Mouse (Mus musculus): Measurements from ENCODE around the gene Anxa10. TPM values are rescaled to one million over a fixed set of nuclear protein-coding genes. Genes with fewer than 3 reads are reported as not detected.

Anxa10 gene
- polyA plus RNA-seq (2012; fragmentation: generic; extraction: Trizol) = not detected

DNA sequence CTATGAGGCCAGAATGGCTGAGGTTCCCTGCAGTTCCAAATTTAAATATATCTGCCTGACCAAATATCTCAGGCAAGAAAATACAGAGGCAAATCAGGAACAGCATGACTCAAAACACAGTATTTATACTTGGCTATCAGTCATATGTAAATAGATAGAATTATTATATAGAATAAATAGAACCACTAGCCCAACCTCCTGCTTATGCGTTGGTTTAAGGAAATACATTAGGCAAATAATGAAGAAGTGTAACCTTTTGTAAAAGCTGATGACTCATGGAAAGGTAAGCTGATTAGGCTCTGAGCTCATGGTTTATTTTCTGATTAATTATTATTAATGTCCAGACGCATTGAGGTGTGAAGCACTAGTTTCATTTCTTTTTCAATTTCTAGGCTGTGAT is at the start of gene Anxa10:
Gene Anxa10, minus strand, starts transcription at position 53 of the 400 bp plus-strand sequence.
- no peak within 1 kb of the TSS for H3K4me2 ChIP-seq (ENCODE audit: low read depth)
- no peaks in the 10 kb centered on the region for H3K27me3 ChIP-seq (ENCODE audit: control insufficient read depth, insufficient read depth, insufficient read length)
- no peaks in the 10 kb centered on the region for H3K36me3 ChIP-seq (ENCODE audit: control insufficient read depth, insufficient read depth)
- no peak for TF ChIP-seq CEBPB (IDR thresholded peaks at IDR 0.05; ENCODE audit: insufficient read depth, poor library complexity, severe bottlenecking)
- no peak for TF ChIP-seq TCF12 (IDR thresholded peaks at IDR 0.05; ENCODE audit: insufficient read depth, poor library complexity, severe bottlenecking)
- no peak for TF ChIP-seq SRF (IDR thresholded peaks at IDR 0.05; ENCODE audit: control insufficient read depth, insufficient read length, low read depth)
- no peak for TF ChIP-seq MYOG (IDR thresholded peaks at IDR 0.05; ENCODE audit: control insufficient read depth in 1 of 3, insufficient read depth in 1 of 3, insufficient read length in 2 of 3, low read depth in 2 of 3)
- no peak for TF ChIP-seq REST (IDR thresholded peaks at IDR 0.05; ENCODE audit: insufficient read depth, insufficient read length)
- no peak for TF ChIP-seq POLR2AphosphoS2 (IDR thresholded peaks at IDR 0.05; ENCODE audit: insufficient read length, low read depth)
- no peak for TF ChIP-seq E2F4 (IDR thresholded peaks at IDR 0.05; ENCODE audit: insufficient read depth)
- no peak for TF ChIP-seq TCF3 (IDR thresholded peaks at IDR 0.05; ENCODE audit: insufficient read length, low read depth)
- no peak for TF ChIP-seq MAX (IDR thresholded peaks at IDR 0.05; ENCODE audit: low read depth)
- TF ChIP-seq MYOD1 (IDR thresholded peaks at IDR 0.05; ENCODE audit: control insufficient read depth in 1 of 3, insufficient read length in 2 of 3, low read depth in 2 of 3) = no peak
- TF ChIP-seq USF1 (IDR thresholded peaks at IDR 0.05; ENCODE audit: low read depth) = no peak
- TF ChIP-seq POLR2A (IDR thresholded peaks at IDR 0.05; ENCODE audit: insufficient read length, low read depth) = no peak
- no peaks in the 10 kb centered on the region for H3K79me2 ChIP-seq (ENCODE audit: control insufficient read depth, insufficient read depth)
- H3K4me3 ChIP-seq = no peak within 1 kb of the TSS
- no peak within 1 kb of the TSS for H3ac ChIP-seq (ENCODE audit: control insufficient read depth, insufficient read length)

DNA sequence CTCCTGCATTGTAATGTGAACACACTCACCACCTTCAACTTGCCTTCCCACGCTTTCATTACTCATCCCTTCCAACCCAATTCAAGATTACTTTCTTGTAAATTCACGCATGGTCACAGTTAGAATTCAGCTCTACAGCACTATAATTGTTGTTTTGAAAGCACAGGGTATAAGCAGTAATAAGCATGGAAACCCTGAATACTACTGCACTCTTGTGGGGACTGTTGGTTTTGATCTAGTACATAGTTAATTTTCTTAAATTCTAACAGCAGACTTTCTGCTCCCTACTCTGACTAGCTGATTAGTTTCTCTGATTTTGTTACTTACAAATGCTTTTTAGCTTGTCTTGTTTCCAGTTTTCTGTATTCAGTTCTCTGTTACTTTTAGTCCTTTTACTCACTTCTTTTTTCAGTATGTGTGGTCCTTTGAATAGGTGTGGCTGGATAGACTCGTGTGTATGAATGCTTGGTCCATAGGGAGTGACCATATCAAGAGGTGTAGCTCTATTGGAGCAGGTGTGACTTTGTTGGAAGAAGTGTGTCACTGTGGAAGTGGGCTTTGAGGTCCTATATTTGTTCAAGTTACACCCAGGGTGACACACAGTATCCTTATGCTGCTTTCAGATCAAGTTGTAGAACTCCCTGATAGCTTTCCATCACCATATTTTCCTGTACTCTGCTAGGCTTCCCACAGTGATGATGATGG is 9.9 kb upstream of the Anxa10 start:
- no peak overlapping the region for H3K4me2 ChIP-seq (ENCODE audit: low read depth)
- no peak overlapping the region for H3K4me3 ChIP-seq
- H3K27me3 ChIP-seq (ENCODE audit: control insufficient read depth, insufficient read depth, insufficient read length) = no peaks in the 10 kb centered on the region
- no peak for TF ChIP-seq MYOD1 (IDR thresholded peaks at IDR 0.05; ENCODE audit: control insufficient read depth in 1 of 3, insufficient read length in 2 of 3, low read depth in 2 of 3)
- no peak for TF ChIP-seq MAX (IDR thresholded peaks at IDR 0.05; ENCODE audit: low read depth)
- H3ac ChIP-seq (ENCODE audit: control insufficient read depth, insufficient read length) = no peak overlapping the region
- no peaks in the 10 kb centered on the region for H3K36me3 ChIP-seq (ENCODE audit: control insufficient read depth, insufficient read depth)
- no peaks in the 10 kb centered on the region for H3K79me2 ChIP-seq (ENCODE audit: control insufficient read depth, insufficient read depth)

DNA sequence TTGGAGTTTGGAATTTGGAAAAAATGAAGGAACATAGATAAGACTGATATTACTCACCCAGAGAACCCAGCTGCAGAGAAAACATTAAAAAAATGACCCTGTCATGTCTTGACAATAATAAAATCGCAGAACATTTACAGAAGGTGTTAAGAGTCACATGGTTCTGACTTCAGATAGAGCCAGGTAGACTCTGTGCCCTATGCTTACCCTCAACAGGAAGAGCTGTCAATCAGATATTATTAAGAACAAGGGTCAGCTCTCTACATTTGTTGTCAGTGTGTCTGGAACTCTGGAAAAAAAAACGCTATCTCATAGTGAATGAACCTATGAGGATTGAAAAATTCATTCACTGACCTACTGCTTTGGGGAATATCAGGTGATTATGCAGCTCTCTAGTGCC is 25.7 kb downstream of the Anxa10 start:
- H3K4me3 ChIP-seq = no peak overlapping the region
- H3K79me2 ChIP-seq (ENCODE audit: control insufficient read depth, insufficient read depth) = no peaks in the 10 kb centered on the region
- TF ChIP-seq REST (IDR thresholded peaks at IDR 0.05; ENCODE audit: insufficient read depth, insufficient read length) = no peak
- no peak for TF ChIP-seq MYOD1 (IDR thresholded peaks at IDR 0.05; ENCODE audit: control insufficient read depth in 1 of 3, insufficient read length in 2 of 3, low read depth in 2 of 3)
- no peak for TF ChIP-seq MAX (IDR thresholded peaks at IDR 0.05; ENCODE audit: low read depth)
- no peak overlapping the region for H3ac ChIP-seq (ENCODE audit: control insufficient read depth, insufficient read length)
- H3K4me2 ChIP-seq (ENCODE audit: low read depth) = no peak overlapping the region
- no peaks in the 10 kb centered on the region for H3K36me3 ChIP-seq (ENCODE audit: control insufficient read depth, insufficient read depth)
- H3K27me3 ChIP-seq (ENCODE audit: control insufficient read depth, insufficient read depth, insufficient read length) = no peaks in the 10 kb centered on the region

DNA sequence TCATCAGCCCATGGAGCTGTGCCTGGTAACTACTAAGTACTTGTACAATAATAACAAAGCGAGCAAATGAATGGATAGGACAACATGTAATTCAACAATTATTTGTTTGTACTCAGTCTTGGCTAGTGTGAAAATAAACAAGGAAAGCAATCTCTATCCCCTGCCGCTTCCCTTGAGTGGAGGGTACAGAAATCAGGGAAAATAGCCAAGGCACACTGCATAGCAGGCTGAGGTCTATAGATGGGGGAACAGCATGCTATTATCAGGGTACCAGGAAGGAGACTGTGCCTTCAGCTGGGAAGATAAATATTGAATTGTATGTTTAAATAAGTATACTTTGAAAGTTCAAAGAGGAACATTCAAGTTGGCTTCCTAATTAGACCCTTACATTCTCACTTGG is 41.1 kb downstream of the Anxa10 start:
- TF ChIP-seq USF1 (IDR thresholded peaks at IDR 0.05; ENCODE audit: low read depth) (no peak), TCF3 (IDR thresholded peaks at IDR 0.05; ENCODE audit: insufficient read length, low read depth) (no peak), TCF12 (IDR thresholded peaks at IDR 0.05; ENCODE audit: insufficient read depth, poor library complexity, severe bottlenecking) (no peak), MYOD1 (IDR thresholded peaks at IDR 0.05; ENCODE audit: control insufficient read depth in 1 of 3, insufficient read length in 2 of 3, low read depth in 2 of 3) (no peak), POLR2A (IDR thresholded peaks at IDR 0.05; ENCODE audit: insufficient read length, low read depth) (no peak), MAX (IDR thresholded peaks at IDR 0.05; ENCODE audit: low read depth) (no peak), POLR2AphosphoS2 (IDR thresholded peaks at IDR 0.05; ENCODE audit: insufficient read length, low read depth) (no peak), MYOG (IDR thresholded peaks at IDR 0.05; ENCODE audit: control insufficient read depth in 1 of 3, insufficient read depth in 1 of 3, insufficient read length in 2 of 3, low read depth in 2 of 3) (no peak), E2F4 (IDR thresholded peaks at IDR 0.05; ENCODE audit: insufficient read depth) (no peak), CEBPB (IDR thresholded peaks at IDR 0.05; ENCODE audit: insufficient read depth, poor library complexity, severe bottlenecking) (no peak), REST (IDR thresholded peaks at IDR 0.05; ENCODE audit: insufficient read depth, insufficient read length) (no peak), SRF (IDR thresholded peaks at IDR 0.05; ENCODE audit: control insufficient read depth, insufficient read length, low read depth) (no peak)
- Histone ChIP-seq H3K27me3 (ENCODE audit: control insufficient read depth, insufficient read depth, insufficient read length) (no peaks in the 10 kb centered on the region), H3K4me2 (ENCODE audit: low read depth) (no peak overlapping the region), H3K4me3 (no peak overlapping the region), H3ac (ENCODE audit: control insufficient read depth, insufficient read length) (no peak overlapping the region), H3K79me2 (ENCODE audit: control insufficient read depth, insufficient read depth) (no peaks in the 10 kb centered on the region), H3K36me3 (ENCODE audit: control insufficient read depth, insufficient read depth) (no peaks in the 10 kb centered on the region)

DNA sequence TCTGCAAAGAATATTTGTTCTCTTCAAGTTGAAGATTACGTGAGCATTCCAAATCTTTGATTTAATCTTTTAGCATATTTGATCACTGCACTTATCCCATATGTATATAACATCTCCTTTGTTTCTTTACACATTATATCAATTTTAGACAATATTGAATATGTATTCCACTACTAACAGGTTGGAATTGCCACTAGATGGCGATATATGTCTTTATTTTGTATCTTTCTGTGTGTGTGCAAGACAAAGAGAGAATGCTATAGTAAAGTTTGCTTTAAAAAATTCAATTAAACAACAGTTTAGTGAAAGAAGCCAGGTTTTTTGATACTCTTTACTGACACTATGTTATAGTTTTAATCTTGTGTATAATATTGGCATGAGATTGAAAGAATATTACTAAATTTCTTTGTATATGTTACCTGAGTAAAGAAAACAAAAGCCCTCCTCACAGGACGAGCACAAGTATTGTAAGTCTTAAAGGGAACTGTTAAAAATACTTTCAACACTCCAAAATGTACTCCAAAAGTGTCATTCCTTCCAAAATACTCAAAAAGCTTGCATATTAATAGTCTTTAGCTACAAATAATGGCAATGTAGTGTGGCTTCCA is 42.7 kb downstream of the Anxa10 start:
- Histone ChIP-seq H3K79me2 (ENCODE audit: control insufficient read depth, insufficient read depth) (no peaks in the 10 kb centered on the region), H3ac (ENCODE audit: control insufficient read depth, insufficient read length) (no peak overlapping the region), H3K27me3 (ENCODE audit: control insufficient read depth, insufficient read depth, insufficient read length) (no peaks in the 10 kb centered on the region), H3K36me3 (ENCODE audit: control insufficient read depth, insufficient read depth) (no peaks in the 10 kb centered on the region), H3K4me2 (ENCODE audit: low read depth) (no peak overlapping the region), H3K4me3 (no peak overlapping the region)
- no peak for TF ChIP-seq SRF (IDR thresholded peaks at IDR 0.05; ENCODE audit: control insufficient read depth, insufficient read length, low read depth)
- TF ChIP-seq CEBPB (IDR thresholded peaks at IDR 0.05; ENCODE audit: insufficient read depth, poor library complexity, severe bottlenecking) = no peak
- TF ChIP-seq TCF3 (IDR thresholded peaks at IDR 0.05; ENCODE audit: insufficient read length, low read depth) = no peak
- no peak for TF ChIP-seq MAX (IDR thresholded peaks at IDR 0.05; ENCODE audit: low read depth)
- TF ChIP-seq TCF12 (IDR thresholded peaks at IDR 0.05; ENCODE audit: insufficient read depth, poor library complexity, severe bottlenecking) = no peak
- TF ChIP-seq USF1 (IDR thresholded peaks at IDR 0.05; ENCODE audit: low read depth) = no peak
- no peak for TF ChIP-seq E2F4 (IDR thresholded peaks at IDR 0.05; ENCODE audit: insufficient read depth)
- no peak for TF ChIP-seq REST (IDR thresholded peaks at IDR 0.05; ENCODE audit: insufficient read depth, insufficient read length)
- no peak for TF ChIP-seq MYOD1 (IDR thresholded peaks at IDR 0.05; ENCODE audit: control insufficient read depth in 1 of 3, insufficient read length in 2 of 3, low read depth in 2 of 3)
- TF ChIP-seq MYOG (IDR thresholded peaks at IDR 0.05; ENCODE audit: control insufficient read depth in 1 of 3, insufficient read depth in 1 of 3, insufficient read length in 2 of 3, low read depth in 2 of 3) = no peak
- TF ChIP-seq POLR2AphosphoS2 (IDR thresholded peaks at IDR 0.05; ENCODE audit: insufficient read length, low read depth) = no peak
- no peak for TF ChIP-seq POLR2A (IDR thresholded peaks at IDR 0.05; ENCODE audit: insufficient read length, low read depth)

Data from myocyte (in vitro differentiated cells).